23 mouse cellular contexts compared by ENCODE assay signal in genomic region chr11:46406721-46407120, GRCm38 (mm10). TPM values are rescaled to one million over a fixed set of nuclear protein-coding genes. Genes with fewer than 3 reads are reported as not detected.
A peak's percentile ranks its signal among the peaks of the same experiment; 100 is the strongest.
DNase-seq lines count a peak whose midpoint lies in the region; ATAC-seq and TF ChIP-seq lines count a peak whose summit lies in the region.
"Had no signal": no experiment of that assay in that cellular context is flagged by ENCODE, and none has a peak within 500 bp of the region (broad histone marks: within the 10 kb centered on the region; RNA-seq: fewer than 3 reads in every experiment).

No protein-coding gene starts in this region.

- H3K27me3 ChIP-seq in heart, embryonic 12.5 days (replicated peaks): no peaks in the 10 kb centered on the region
- H3K27me3 ChIP-seq in heart, adult 2 months (ENCODE audit: control insufficient read depth, insufficient read depth, low read length): no peaks in the 10 kb centered on the region
- H3K27me3 ChIP-seq in midbrain, embryonic 10.5 days (ENCODE audit: low read depth, poor library complexity, severe bottlenecking): peaks cover 7% of the 10 kb centered on the region; the same call in 1 of the 2 replicates
- H3K27me3 ChIP-seq in midbrain, embryonic 11.5 days (ENCODE audit: control insufficient read depth, insufficient read depth, low read length): no peaks in the 10 kb centered on the region
- no peaks in the 10 kb centered on the region for H3K27me3 ChIP-seq in forebrain, embryonic 16.5 days (replicated peaks; ENCODE audit: control insufficient read depth, insufficient read depth, low read length)

- DNase-seq in heart, adult 2 months: no peak
- DNase-seq in midbrain, embryonic 10.5 days (ENCODE audit: low spot score): no peak
- no peak for DNase-seq in midbrain, embryonic 11.5 days (ENCODE audit: low spot score, missing footprints)
- peak; percentile 40 for DNase-seq in cerebellum, adult 9-10 months
- no peak for DNase-seq in lung, postnatal 14 days
- DNase-seq: adrenal gland, postnatal 10 days; B cell, adult 2 months; kidney, adult 8-10 months; kidney, postnatal 36 days; lung, adult 18-20 months; lung, postnatal 36 days; right cerebral cortex, postnatal 4 days; thymus, postnatal 36 days had no signal

- ATAC-seq in heart, embryonic 12.5 days (ENCODE audit: insufficient number of reproducible peaks, low FRiP score): no peak
- no peak for ATAC-seq in midbrain, embryonic 11.5 days (ENCODE audit: low FRiP score)
- ATAC-seq in forebrain, embryonic 16.5 days: no peak
- ATAC-seq: inflammation-experienced regulatory T-cells, adult 6 months had no signal

- no peak overlapping the region for H3K27ac ChIP-seq in heart, embryonic 12.5 days (ENCODE audit: poor library complexity, severe bottlenecking)
- no peak overlapping the region for H3K27ac ChIP-seq in heart, adult 2 months
- H3K27ac ChIP-seq in midbrain, embryonic 10.5 days (replicated peaks): peak overlapping the region; percentile 63
- no peak overlapping the region for H3K27ac ChIP-seq in midbrain, embryonic 11.5 days (ENCODE audit: low read depth, low read length)
- no peak overlapping the region for H3K27ac ChIP-seq in forebrain, embryonic 16.5 days (ENCODE audit: low read length)
- H3K27ac ChIP-seq: embryonic facial prominence, embryonic 13.5 days had no signal

- H3K4me3 ChIP-seq in heart, embryonic 12.5 days: peak overlapping the region; percentile 26
- no peak overlapping the region for H3K4me3 ChIP-seq in heart, adult 2 months
- H3K4me3 ChIP-seq in midbrain, embryonic 10.5 days: no peak overlapping the region
- H3K4me3 ChIP-seq in midbrain, embryonic 11.5 days (ENCODE audit: low read depth, low read length): no peak overlapping the region
- H3K4me3 ChIP-seq in forebrain, embryonic 16.5 days (replicated peaks; ENCODE audit: low read length): no peak overlapping the region
- H3K4me3 ChIP-seq: embryonic facial prominence, embryonic 13.5 days had no signal

- H3K9ac ChIP-seq in heart, embryonic 12.5 days: 0 out of 2 replicates have a peak overlapping the region, but pooled peaks have one; percentile 29
- H3K9ac ChIP-seq in heart, adult 2 months (ENCODE audit: low read depth, low read length): no peak overlapping the region
- no peak overlapping the region for H3K9ac ChIP-seq in midbrain, embryonic 11.5 days (ENCODE audit: low read length)
- H3K9ac ChIP-seq in forebrain, embryonic 16.5 days (replicated peaks; ENCODE audit: low read depth, low read length): no peak overlapping the region
- H3K9ac ChIP-seq: embryonic facial prominence, embryonic 13.5 days had no signal

- WGBS in heart, embryonic 12.5 days: 34% methylated on average over 10 of the region's 10 CpGs
- WGBS in heart, adult 2 months: 46% methylated on average over 10 of the region's 10 CpGs
- WGBS in midbrain, embryonic 10.5 days: 33% methylated on average over 10 of the region's 10 CpGs
- WGBS in midbrain, embryonic 11.5 days: 32% methylated on average over 10 of the region's 10 CpGs
- 34% methylated on average over 10 of the region's 10 CpGs for WGBS in forebrain, embryonic 16.5 days

- H3K36me3 ChIP-seq in heart, embryonic 12.5 days: no peaks in the 10 kb centered on the region
- H3K36me3 ChIP-seq in heart, adult 2 months (ENCODE audit: control insufficient read depth, insufficient read depth, low read length): no peaks in the 10 kb centered on the region
- no peaks in the 10 kb centered on the region for H3K36me3 ChIP-seq in midbrain, embryonic 10.5 days
- H3K36me3 ChIP-seq in midbrain, embryonic 11.5 days (ENCODE audit: control insufficient read depth, insufficient read depth, low read length): no peaks in the 10 kb centered on the region
- no peaks in the 10 kb centered on the region for H3K36me3 ChIP-seq in forebrain, embryonic 16.5 days (ENCODE audit: control insufficient read depth, insufficient read depth)
- H3K36me3 ChIP-seq: embryonic facial prominence, embryonic 13.5 days had no signal

- no peaks in the 10 kb centered on the region for H3K9me3 ChIP-seq in heart, embryonic 12.5 days (replicated peaks)
- no peaks in the 10 kb centered on the region for H3K9me3 ChIP-seq in midbrain, embryonic 10.5 days (replicated peaks)
- H3K9me3 ChIP-seq in midbrain, embryonic 11.5 days (ENCODE audit: control insufficient read depth, low read length): no peaks in the 10 kb centered on the region
- H3K9me3 ChIP-seq in forebrain, embryonic 16.5 days (ENCODE audit: control insufficient read depth, low read length): no peaks in the 10 kb centered on the region
- H3K9me3 ChIP-seq: embryonic facial prominence, embryonic 13.5 days had no signal

- no peak for TF ChIP-seq POLR2A in heart, adult 2 months (IDR thresholded peaks at IDR 0.05; ENCODE audit: insufficient read depth, low read depth, low read length)

- no peak for TF ChIP-seq EP300 in heart, adult 2 months (IDR thresholded peaks at IDR 0.05; ENCODE audit: insufficient read depth, low read depth, low read length)

- intact Hi-C loops in heart, adult 2 months (cut with DNase I): no loop called here

- no peaks in the 10 kb centered on the region; the same call in 1 of the 2 replicates for H3K4me1 ChIP-seq in heart, embryonic 12.5 days (replicated peaks)
- H3K4me1 ChIP-seq in heart, adult 2 months (ENCODE audit: control insufficient read depth, insufficient read depth, low read length): no peaks in the 10 kb centered on the region
- H3K4me1 ChIP-seq in midbrain, embryonic 10.5 days: peaks cover 16% of the 10 kb centered on the region
- no peaks in the 10 kb centered on the region for H3K4me1 ChIP-seq in midbrain, embryonic 11.5 days (ENCODE audit: control insufficient read depth, insufficient read depth, low read length)
- no peaks in the 10 kb centered on the region for H3K4me1 ChIP-seq in forebrain, embryonic 16.5 days (replicated peaks; ENCODE audit: control insufficient read depth, insufficient read depth, low read length)
- H3K4me1 ChIP-seq: embryonic facial prominence, embryonic 13.5 days had no signal

- H3K79me2 ChIP-seq in heart, adult 2 months (replicated peaks; ENCODE audit: control insufficient read depth, insufficient read depth, low read length): no peaks in the 10 kb centered on the region

- H3K4me2 ChIP-seq in heart, embryonic 12.5 days: peak overlapping the region; percentile 63
- no peak overlapping the region for H3K4me2 ChIP-seq in midbrain, embryonic 11.5 days
- H3K4me2 ChIP-seq in forebrain, embryonic 16.5 days (ENCODE audit: low read length): no peak overlapping the region
- H3K4me2 ChIP-seq: embryonic facial prominence, embryonic 13.5 days had no signal

- TF ChIP-seq CTCF in heart, adult 2 months (IDR thresholded peaks at IDR 0.05): no peak

RNA-seq across cellular contexts. Expression of gene Fam71b, which starts 10.4 kb away (rescaled TPM):
- not detected in 2 replicates for polyA plus RNA-seq in heart, embryonic 12.5 days (2016; fragmentation: Nextera tagmentation; extraction: Ambion mirVana)
- not detected for total RNA-seq in heart, adult 2 months (2021)
- polyA plus RNA-seq in heart, adult 2 months (2012; rRNA removed): 0.06 TPM in 1 of 2 replicates, not detected in the other
- not detected in 2 replicates for polyA plus RNA-seq in midbrain, embryonic 10.5 days (2016; fragmentation: Nextera tagmentation; extraction: Ambion mirVana)
- polyA plus RNA-seq in midbrain, embryonic 11.5 days (2014; fragmentation: Nextera tagmentation; extraction: Ambion mirVana): not detected in 2 replicates
- not detected in 2 replicates for polyA plus RNA-seq in forebrain, embryonic 16.5 days (2015; fragmentation: Nextera tagmentation; extraction: Ambion mirVana)
- total RNA-seq: adrenal gland, postnatal 10 days; gastrocnemius, adult 8-10 months; layer of hippocampus, postnatal 25 days; left cerebral cortex, postnatal 25 days; liver, adult 2 months had no signal
- polyA plus RNA-seq: cortical plate, adult 2 months; embryonic facial prominence, embryonic 13.5 days; liver, adult 2 months; neural tube, embryonic 14.5 days had no signal

RNA-seq across cellular contexts. Expression of gene Itk, which starts 17.4 kb away (rescaled TPM):
- not detected in 2 replicates for polyA plus RNA-seq in heart, embryonic 12.5 days (2016; fragmentation: Nextera tagmentation; extraction: Ambion mirVana)
- under 1 TPM; 0.26 to 0.30 TPM for total RNA-seq in heart, adult 2 months (2021)
- polyA plus RNA-seq in heart, adult 2 months (2012; rRNA removed): 0.35 and 0.51 TPM in 2 replicates
- polyA plus RNA-seq in midbrain, embryonic 10.5 days (2016; fragmentation: Nextera tagmentation; extraction: Ambion mirVana): 0.04 TPM in 1 of 2 replicates, not detected in the other
- polyA plus RNA-seq in midbrain, embryonic 11.5 days (2014; fragmentation: Nextera tagmentation; extraction: Ambion mirVana): not detected in 2 replicates
- not detected in 2 replicates for polyA plus RNA-seq in forebrain, embryonic 16.5 days (2015; fragmentation: Nextera tagmentation; extraction: Ambion mirVana)
- total RNA-seq: gastrocnemius, adult 8-10 months had no signal
- polyA plus RNA-seq: embryonic facial prominence, embryonic 13.5 days; neural tube, embryonic 14.5 days had no signal

RNA-seq across cellular contexts. Expression of gene Med7, which starts 30.0 kb away (rescaled TPM):
- polyA plus RNA-seq in heart, embryonic 12.5 days (2016; fragmentation: Nextera tagmentation; extraction: Ambion mirVana): 54.9 and 56.8 TPM in 2 replicates
- total RNA-seq in heart, adult 2 months (2021): 10 to 100 TPM; 16.8 to 17.1 TPM
- 8.1 and 16.5 TPM in 2 replicates for polyA plus RNA-seq in heart, adult 2 months (2012; rRNA removed)
- polyA plus RNA-seq in midbrain, embryonic 10.5 days (2016; fragmentation: Nextera tagmentation; extraction: Ambion mirVana): 95.2 and 97.2 TPM in 2 replicates
- 110 and 117 TPM in 2 replicates for polyA plus RNA-seq in midbrain, embryonic 11.5 days (2014; fragmentation: Nextera tagmentation; extraction: Ambion mirVana)
- polyA plus RNA-seq in forebrain, embryonic 16.5 days (2015; fragmentation: Nextera tagmentation; extraction: Ambion mirVana): 73.1 and 88.4 TPM in 2 replicates

RNA-seq across cellular contexts. Expression of gene Havcr2, which starts 48.0 kb away (rescaled TPM):
- 0.10 and 0.19 TPM in 2 replicates for polyA plus RNA-seq in heart, embryonic 12.5 days (2016; fragmentation: Nextera tagmentation; extraction: Ambion mirVana)
- under 1 TPM; 0.31 to 0.48 TPM for total RNA-seq in heart, adult 2 months (2021)
- polyA plus RNA-seq in heart, adult 2 months (2012; rRNA removed): 0.08 TPM in 1 of 2 replicates, not detected in the other
- polyA plus RNA-seq in midbrain, embryonic 10.5 days (2016; fragmentation: Nextera tagmentation; extraction: Ambion mirVana): 0.04 and 0.14 TPM in 2 replicates
- 0.17 and 0.20 TPM in 2 replicates for polyA plus RNA-seq in midbrain, embryonic 11.5 days (2014; fragmentation: Nextera tagmentation; extraction: Ambion mirVana)
- polyA plus RNA-seq in forebrain, embryonic 16.5 days (2015; fragmentation: Nextera tagmentation; extraction: Ambion mirVana): 0.15 and 0.34 TPM in 2 replicates
- polyA plus RNA-seq: embryonic facial prominence, embryonic 13.5 days had no signal
